10 mouse cellular contexts compared by ENCODE assay signal in the genomic region with DNA sequence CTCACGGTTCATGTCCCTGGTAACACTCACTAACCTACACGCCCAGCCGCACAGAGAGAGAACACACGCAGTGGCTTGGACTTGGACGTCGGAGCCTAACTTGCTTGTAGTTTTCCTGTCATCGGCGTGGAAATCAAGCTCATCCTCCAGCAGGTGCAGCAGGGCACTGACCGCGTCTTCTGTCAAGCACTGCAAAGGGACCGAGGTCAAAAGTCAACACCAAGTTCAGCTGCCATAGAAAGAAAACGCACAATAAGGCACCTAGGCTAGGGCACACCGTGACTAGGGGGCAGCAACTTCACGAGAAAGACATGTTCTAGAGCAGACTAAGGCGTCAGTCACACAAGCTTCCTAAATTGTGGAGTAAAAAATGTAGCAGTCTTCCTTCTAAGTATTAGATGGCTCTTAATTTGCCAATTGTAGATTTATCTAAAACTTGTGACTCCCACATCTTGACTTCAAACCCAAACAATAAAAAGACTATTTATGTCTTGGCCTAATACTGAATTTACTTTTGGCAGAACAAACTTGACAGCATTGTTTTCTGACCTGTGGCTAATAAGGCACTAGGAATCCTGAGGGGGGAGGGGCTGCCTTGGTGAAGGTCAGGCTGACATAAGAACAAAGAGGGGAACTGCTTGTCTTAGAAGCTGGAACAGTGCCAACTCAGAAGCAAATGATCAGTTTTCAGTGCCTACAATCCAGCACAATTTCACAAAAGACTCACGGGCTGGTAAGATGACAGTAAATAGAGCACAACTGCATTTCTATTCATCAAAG. TPM values are rescaled to one million over a fixed set of nuclear protein-coding genes. Genes with fewer than 3 reads are reported as not detected.
A peak's percentile ranks its signal among the peaks of the same experiment; 100 is the strongest.
DNase-seq lines count a peak whose midpoint lies in the region; ATAC-seq and TF ChIP-seq lines count a peak whose summit lies in the region.
"Had no signal": no experiment of that assay in that cellular context is flagged by ENCODE, and none has a peak within 500 bp of the region (broad histone marks: within the 10 kb centered on the region; RNA-seq: fewer than 3 reads in every experiment).

No protein-coding gene starts in this region.

- H3K4me1 ChIP-seq in hindbrain, postnatal 0 days (ENCODE audit: insufficient read depth, low read length), result 0 out of 2 replicates have a peak, but pooled peaks cover 3% of the 10 kb centered on the region
- H3K4me1 ChIP-seq in hindbrain, embryonic 13.5 days (replicated peaks), result 0 out of 2 replicates have a peak, but pooled peaks cover 5% of the 10 kb centered on the region
- H3K4me1 ChIP-seq in bone marrow macrophage, adult 2 months (ENCODE audit: control insufficient read depth, insufficient read depth, low read length), result peaks cover 20% of the 10 kb centered on the region
- H3K4me1 ChIP-seq: limb, embryonic 15.5 days had no signal

- TF ChIP-seq POLR2A in bone marrow macrophage, adult 2 months (IDR thresholded peaks at IDR 0.05; ENCODE audit: borderline replicate concordance, low read depth, low read length), result no peak

- DNase-seq in hindbrain, postnatal 0 days (ENCODE audit: low spot score), result peak; percentile 14
- DNase-seq in heart, postnatal 25 days (ENCODE audit: low spot score), result peak; percentile 48
- peak; percentile 73 for DNase-seq in lung, postnatal 25 days (ENCODE audit: low spot score)
- no peak for DNase-seq in thymus, postnatal 25 days
- DNase-seq: thymus, postnatal 4 days had no signal

- no peak overlapping the region for H3K9ac ChIP-seq in hindbrain, postnatal 0 days (replicated peaks; ENCODE audit: low read length)
- H3K9ac ChIP-seq in hindbrain, embryonic 13.5 days, result no peak overlapping the region
- H3K9ac ChIP-seq: limb, embryonic 15.5 days had no signal

- TF ChIP-seq CTCF in hindbrain, postnatal 0 days (IDR thresholded peaks at IDR 0.05; ENCODE audit: low read depth), result no peak
- TF ChIP-seq CTCF in bone marrow macrophage, adult 2 months (IDR thresholded peaks at IDR 0.05; ENCODE audit: low read depth, low read length), result no peak

- no peak for ATAC-seq in hindbrain, postnatal 0 days
- ATAC-seq in hindbrain, embryonic 13.5 days (ENCODE audit: low FRiP score), result no peak
- ATAC-seq in monocyte, adult 5-6 weeks (replicated peaks; ENCODE audit: insufficient number of reproducible peaks, low FRiP score, low TSS enrichment, poor library complexity, severe bottlenecking), result no peak
- no peak for ATAC-seq in erythroblast, adult 5-6 weeks (replicated peaks; ENCODE audit: low FRiP score, poor library complexity, severe bottlenecking)

- H3K36me3 ChIP-seq in hindbrain, postnatal 0 days (ENCODE audit: insufficient read depth, low read length), result peaks cover 65% of the 10 kb centered on the region
- H3K36me3 ChIP-seq in hindbrain, embryonic 13.5 days, result peaks cover 91% of the 10 kb centered on the region

- no peaks in the 10 kb centered on the region for H3K27me3 ChIP-seq in hindbrain, postnatal 0 days (ENCODE audit: insufficient read depth, low read length)
- no peaks in the 10 kb centered on the region for H3K27me3 ChIP-seq in hindbrain, embryonic 13.5 days
- H3K27me3 ChIP-seq: limb, embryonic 15.5 days had no signal

- H3K27ac ChIP-seq in hindbrain, postnatal 0 days, result no peak overlapping the region
- H3K27ac ChIP-seq in hindbrain, embryonic 13.5 days, result no peak overlapping the region
- peak overlapping the region; percentile 11 for H3K27ac ChIP-seq in bone marrow macrophage, adult 2 months (ENCODE audit: insufficient read depth, low read depth, low read length)
- H3K27ac ChIP-seq: limb, embryonic 15.5 days had no signal

- H3K9me3 ChIP-seq in hindbrain, postnatal 0 days (ENCODE audit: low read length), result no peaks in the 10 kb centered on the region
- H3K9me3 ChIP-seq in hindbrain, embryonic 13.5 days, result no peaks in the 10 kb centered on the region
- H3K9me3 ChIP-seq: limb, embryonic 15.5 days had no signal

- no peak overlapping the region for H3K4me3 ChIP-seq in hindbrain, postnatal 0 days (ENCODE audit: low read length)
- no peak overlapping the region for H3K4me3 ChIP-seq in hindbrain, embryonic 13.5 days
- no peak overlapping the region for H3K4me3 ChIP-seq in bone marrow macrophage, adult 2 months (ENCODE audit: insufficient read depth, low read length)
- H3K4me3 ChIP-seq: limb, embryonic 15.5 days had no signal

- intact Hi-C loops in heart, postnatal 25 days (cut with DNase I), result no loop called here

- 72% methylated on average over 16 of the region's 16 CpGs for WGBS in hindbrain, postnatal 0 days
- 82% methylated on average over 16 of the region's 16 CpGs for WGBS in hindbrain, embryonic 13.5 days

- no peak overlapping the region for H3K4me2 ChIP-seq in hindbrain, postnatal 0 days (ENCODE audit: low read depth, low read length)
- no peak overlapping the region for H3K4me2 ChIP-seq in hindbrain, embryonic 13.5 days
- H3K4me2 ChIP-seq: limb, embryonic 15.5 days had no signal

RNA-seq across cellular contexts. Expression of gene Zc3hc1, which starts 15.9 kb away (rescaled TPM):
- total RNA-seq in hindbrain, postnatal 0 days (2014; rRNA removed), result 42.7 and 54.2 TPM in 2 replicates
- polyA plus RNA-seq in hindbrain, postnatal 0 days (2015; fragmentation: Nextera tagmentation; extraction: Ambion mirVana), result 56.5 and 59.6 TPM in 2 replicates
- 64.9 and 71.4 TPM in 2 replicates for polyA plus RNA-seq in hindbrain, embryonic 13.5 days (2015; fragmentation: Nextera tagmentation; extraction: Ambion mirVana)
- polyA plus RNA-seq in bone marrow macrophage, adult 2 months (2012; ENCODE audit: insufficient read depth, insufficient read length, missing spikeins), result 16.7 and 18.9 TPM in 2 replicates
- 10 to 100 TPM; 15.1 to 16.1 TPM for total RNA-seq in heart, postnatal 25 days (2021)
- 19.6 to 33.1 TPM (median 20.4 TPM) in 3 replicates for total RNA-seq in monocyte, adult 5-6 weeks (2017)
- 6.3 and 17.7 TPM in 2 replicates for total RNA-seq in erythroblast, adult 5-6 weeks (2015; ENCODE audit: low replicate concordance)
- total RNA-seq in erythroblast, adult 5-6 weeks (2017; ENCODE audit: low replicate concordance), result 5.5 and 12.5 TPM in 2 replicates

RNA-seq across cellular contexts. Expression of gene Klhdc10, which starts 26.7 kb away (rescaled TPM):
- 97.1 and 103 TPM in 2 replicates for total RNA-seq in hindbrain, postnatal 0 days (2014; rRNA removed)
- polyA plus RNA-seq in hindbrain, postnatal 0 days (2015; fragmentation: Nextera tagmentation; extraction: Ambion mirVana), result 20.6 and 23.2 TPM in 2 replicates
- 32.9 and 34.2 TPM in 2 replicates for polyA plus RNA-seq in hindbrain, embryonic 13.5 days (2015; fragmentation: Nextera tagmentation; extraction: Ambion mirVana)
- 17.3 and 18.1 TPM in 2 replicates for polyA plus RNA-seq in bone marrow macrophage, adult 2 months (2012; ENCODE audit: insufficient read depth, insufficient read length, missing spikeins)
- 10 to 100 TPM; 57.3 to 60.3 TPM for total RNA-seq in heart, postnatal 25 days (2021)
- total RNA-seq in monocyte, adult 5-6 weeks (2017), result 18.1 to 20.3 TPM (median 19.7 TPM) in 3 replicates
- 7.5 and 7.7 TPM in 2 replicates for total RNA-seq in erythroblast, adult 5-6 weeks (2015; ENCODE audit: low replicate concordance)
- 12.1 and 18.4 TPM in 2 replicates for total RNA-seq in erythroblast, adult 5-6 weeks (2017; ENCODE audit: low replicate concordance)
